Mouse (Mus musculus) CD4-positive helper T cell, adult 2 months (primary cell): ENCODE measurements around the gene Plscr1.

Source experiments
- DNase-seq: peaks from one replicate; pipeline ENCODE4 v3.0.0-alpha.2; 2012; ENCODE audit warnings: low read depth, missing footprints, low spot score

Gene Plscr1

GRCm38 (mm10) chr9:92301213-92301612 is 51.7 kb downstream of the Plscr1 start:
- DNase-seq, result no peak

DNA sequence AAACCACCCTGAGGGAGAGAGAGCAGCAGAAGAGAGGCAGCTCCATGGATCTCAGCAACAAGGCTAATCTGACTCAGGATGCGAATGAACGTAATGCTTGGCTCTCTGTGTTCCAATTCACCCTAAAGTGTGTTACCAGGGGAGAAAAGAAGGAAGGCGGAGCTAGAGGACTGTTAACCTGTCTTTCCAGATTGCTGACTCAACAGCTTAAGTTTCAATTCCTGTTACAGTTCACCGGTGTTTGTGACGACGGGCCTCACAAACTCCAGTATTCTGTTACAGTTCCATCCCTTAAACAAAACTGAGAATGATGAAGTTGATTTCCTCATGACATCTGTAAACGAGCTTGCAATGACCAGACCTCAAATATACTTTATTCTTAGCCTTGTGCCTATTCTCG is 55.5 kb downstream of the Plscr1 start:
- peak; percentile 2 for DNase-seq

GRCm38 (mm10) chr9:92305620-92306220 is 56.2 kb downstream of the Plscr1 start:
- DNase-seq, result no peak

DNA sequence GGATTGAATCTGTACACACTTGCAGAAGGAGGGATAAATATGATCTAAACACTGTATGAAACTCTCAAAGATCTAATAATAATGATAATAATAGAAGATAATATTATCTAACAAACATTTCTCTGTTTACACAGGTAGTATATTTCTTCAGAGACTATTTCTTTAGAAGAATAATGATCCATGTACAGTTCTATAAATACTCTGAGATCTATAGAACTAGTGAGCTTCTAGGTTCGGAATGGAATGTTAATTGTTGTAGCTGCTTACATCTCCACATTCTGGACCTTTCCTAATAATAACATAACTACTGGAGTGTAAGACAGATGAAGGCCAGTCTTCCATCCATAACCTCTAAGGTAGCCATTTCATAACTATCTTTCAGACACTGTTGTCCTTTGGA is 59.5 kb downstream of the Plscr1 start, which contains the start of gene 1700057G04Rik:
1700057G04Rik (plus strand) TSS at position 301 of the 400 bp plus-strand sequence.
- no peak for DNase-seq

DNA sequence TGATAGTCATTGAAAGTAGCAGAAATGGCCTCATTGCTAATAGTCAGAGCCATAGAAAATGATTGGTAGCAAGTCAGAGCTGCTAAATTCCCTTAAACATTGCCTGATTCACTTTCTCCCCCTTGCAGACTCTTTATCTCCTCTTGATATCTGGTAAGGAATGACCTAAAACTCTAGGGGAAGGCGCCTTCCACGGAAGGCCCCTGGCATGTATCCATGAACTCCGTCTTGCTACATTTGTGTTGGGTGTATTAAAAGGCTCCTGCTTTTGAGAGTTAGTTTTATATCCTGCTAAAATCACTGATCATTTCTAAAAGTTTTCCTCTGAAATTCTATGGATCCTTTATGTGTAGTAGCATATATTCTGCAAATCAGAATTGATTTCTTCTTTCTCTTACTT is 67.2 kb downstream of the Plscr1 start:
- DNase-seq, result no peak
